Mouse (Mus musculus) brown adipose tissue, adult 24 weeks (tissue): ENCODE measurements around the gene Pnn. TPM values are rescaled to one million over a fixed set of nuclear protein-coding genes. Genes with fewer than 3 reads are reported as not detected.

ENCODE experiments used
- H3K27ac ChIP-seq: fragments of 200-500 bp; replicated peaks from 2 replicates; pipeline ENCODE4 v1.5.1; 2012; ENCODE audit warnings: low read depth, mild to moderate bottlenecking, low read length
- H3K4me1 ChIP-seq: fragments of 200-500 bp; 2 replicates; pipeline ENCODE4 v1.6.1; 2012; ENCODE audit warnings: low read length, mixed read lengths; ENCODE audit not compliant: control insufficient read depth, insufficient read depth, insufficient read length
- H3K4me3 ChIP-seq: fragments of 200-500 bp; 2 replicates; pipeline ENCODE4 v1.5.1; 2012; ENCODE audit warnings: low read depth, mild to moderate bottlenecking, low read length, moderate library complexity; ENCODE audit not compliant: insufficient read depth
- polyA plus RNA-seq: library from polyadenylated mRNA; stranded (reverse); fragments of >200 nt; gene quantifications from 2 replicates; pipeline ENCODE4 v1.2.4, GENCODE M21; 2012; ENCODE audit not compliant: missing spikeins, insufficient read depth, insufficient read length

Gene Pnn
- polyA plus RNA-seq, 1 experiment: 28.1 TPM

DNA sequence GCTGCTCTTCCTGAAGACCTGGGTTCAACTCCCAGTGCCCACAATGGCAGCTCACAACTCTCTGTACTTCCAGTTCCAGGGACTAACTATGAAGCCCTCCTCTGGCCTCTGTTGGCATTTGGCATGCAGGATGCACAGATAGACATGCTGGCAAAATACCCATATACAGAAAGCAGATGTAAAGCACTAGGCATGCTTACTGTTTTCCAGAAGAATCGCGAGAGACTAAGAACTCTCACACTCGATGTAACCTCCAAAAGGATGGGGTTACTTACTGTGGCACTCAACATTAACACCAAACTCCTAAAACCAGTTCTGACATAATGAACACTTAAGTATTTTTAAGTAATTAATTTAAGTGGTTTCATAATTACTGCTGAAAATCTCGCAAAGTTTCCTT is 6.4 kb upstream of the Pnn start:
- H3K4me1 ChIP-seq: peaks cover 18% of the 10 kb centered on the region
- H3K4me3 ChIP-seq: peak overlapping the region; percentile 98
- peak overlapping the region; percentile 96 for H3K27ac ChIP-seq

DNA sequence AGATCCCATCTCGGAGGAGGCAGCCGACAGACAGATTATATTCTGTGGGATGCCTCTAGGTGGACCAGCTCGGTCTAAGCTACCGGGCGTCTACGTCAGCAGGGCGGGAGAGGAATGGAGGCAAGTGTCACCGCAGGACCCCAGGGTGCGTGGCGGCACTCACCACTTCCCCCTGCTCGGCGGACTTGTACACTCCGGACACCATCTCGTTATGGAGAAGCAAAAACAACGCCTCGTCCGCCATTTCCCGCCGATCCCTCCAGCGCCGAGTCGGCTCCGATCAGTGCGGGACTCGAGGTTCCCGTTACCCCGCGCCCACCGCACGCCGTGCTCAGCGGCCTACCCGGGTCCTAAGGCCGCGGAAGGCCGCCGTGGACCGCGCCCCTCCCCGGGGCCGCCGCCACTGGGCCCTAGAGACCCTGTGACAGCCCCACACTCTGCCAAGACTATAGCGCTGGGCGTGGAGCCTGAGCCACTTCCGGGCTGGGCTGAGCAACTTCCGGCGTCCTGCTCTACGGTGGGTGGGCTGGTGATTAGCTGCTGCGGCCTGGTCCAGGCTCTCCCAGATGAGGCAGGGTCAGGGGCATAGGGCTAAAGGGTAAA is 5.6 kb upstream of the Pnn start, which contains the start of gene Trappc6b:
TSS of gene Trappc6b (minus strand) at position 480 of the 603 bp plus-strand sequence.
- peak within 1 kb of the TSS; percentile 96 for H3K27ac ChIP-seq
- H3K4me1 ChIP-seq: peaks cover 18% of the 10 kb centered on the region
- H3K4me3 ChIP-seq: peak within 1 kb of the TSS; percentile 98

DNA sequence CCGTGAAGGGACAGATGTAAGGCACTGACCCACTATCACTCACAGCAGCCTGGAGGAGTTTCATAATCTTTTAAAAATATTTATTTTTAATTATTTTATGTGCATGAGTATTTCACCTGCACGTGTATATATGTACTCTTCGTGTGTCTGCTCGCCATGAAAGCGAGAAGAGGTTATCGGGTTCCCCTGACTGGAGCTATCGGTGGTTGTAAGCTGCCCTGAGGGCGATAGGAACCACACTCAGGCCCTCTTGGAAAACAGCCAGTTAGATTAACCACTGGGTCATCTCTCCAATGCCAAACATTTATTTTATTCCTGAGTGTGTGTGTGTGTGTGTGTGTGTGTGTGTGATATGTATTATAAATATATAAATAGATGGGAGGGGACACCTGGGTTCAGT is 1.8 kb upstream of the Pnn start:
- Histone ChIP-seq H3K4me1 (peaks cover 4% of the 10 kb centered on the region), H3K27ac (no peak overlapping the region), H3K4me3 (no peak overlapping the region)

GRCm38 (mm10) chr12:59065776-59066175 is 908 bp upstream of the Pnn start:
- no peaks in the 10 kb centered on the region for H3K4me1 ChIP-seq
- peak overlapping the region; percentile 73 for H3K4me3 ChIP-seq

GRCm38 (mm10) chr12:59067095-59067494 is 411 bp downstream of the Pnn start:
- no peaks in the 10 kb centered on the region for H3K4me1 ChIP-seq
- H3K4me3 ChIP-seq: peak overlapping the region; percentile 94
- H3K27ac ChIP-seq: peak overlapping the region; percentile 74

More at GRCm38 (mm10) chr12:59065776-59066175, 908 bp upstream of the Pnn start:
- H3K27ac ChIP-seq: peak overlapping the region; percentile 61; the same call in 1 of the 2 replicates

GRCm38 (mm10) chr12:59068791-59069190 is 2.1 kb downstream of the Pnn start:
- H3K4me3 ChIP-seq: no peak overlapping the region
- H3K4me1 ChIP-seq: no peaks in the 10 kb centered on the region
- H3K27ac ChIP-seq: no peak overlapping the region

DNA sequence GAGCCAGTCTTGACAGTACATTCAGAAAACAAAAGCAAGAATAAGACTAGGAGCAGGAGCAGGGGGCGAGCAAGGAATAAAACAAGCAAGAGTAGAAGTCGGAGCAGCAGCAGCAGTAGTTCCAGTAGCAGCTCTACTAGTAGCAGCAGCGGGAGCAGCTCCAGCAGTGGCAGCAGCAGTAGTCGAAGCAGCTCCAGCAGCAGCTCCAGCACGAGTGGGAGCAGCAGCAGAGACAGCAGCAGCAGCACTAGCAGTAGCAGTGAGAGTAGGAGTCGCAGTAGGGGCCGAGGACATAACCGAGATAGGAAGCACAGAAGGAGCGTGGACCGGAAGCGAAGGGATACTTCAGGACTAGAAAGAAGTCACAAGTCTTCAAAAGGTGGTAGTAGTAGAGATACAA is 5.6 kb downstream of the Pnn start:
- H3K4me3 ChIP-seq: no peak overlapping the region
- H3K4me1 ChIP-seq: no peaks in the 10 kb centered on the region
- no peak overlapping the region for H3K27ac ChIP-seq

DNA sequence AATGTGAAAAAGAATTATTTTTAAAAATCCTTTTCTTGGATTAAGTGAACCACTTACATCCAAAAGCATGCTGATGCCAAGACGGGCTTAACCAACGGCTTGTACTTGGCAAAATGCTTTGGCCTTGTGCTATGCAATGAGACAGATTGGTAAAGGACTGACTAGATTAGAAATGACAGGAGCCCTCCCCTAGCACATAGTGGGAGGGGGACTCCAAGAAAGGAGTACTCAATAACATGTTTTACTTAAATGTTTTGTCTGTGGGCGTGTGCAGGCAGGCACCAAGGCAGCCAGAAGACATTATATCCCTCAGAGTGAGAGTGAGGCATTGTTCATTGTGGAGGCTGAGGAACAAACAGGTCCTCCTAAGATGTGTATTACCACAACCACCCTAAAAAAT is 7.4 kb downstream of the Pnn start:
- no peak overlapping the region for H3K27ac ChIP-seq
- no peaks in the 10 kb centered on the region for H3K4me1 ChIP-seq
- no peak overlapping the region for H3K4me3 ChIP-seq

GRCm38 (mm10) chr12:59076996-59077395 is 10.3 kb downstream of the Pnn start:
- no peak overlapping the region for H3K27ac ChIP-seq

GRCm38 (mm10) chr12:59077883-59078282 is 11.2 kb downstream of the Pnn start:
- H3K4me3 ChIP-seq: no peak overlapping the region
- no peak overlapping the region for H3K27ac ChIP-seq
- H3K4me1 ChIP-seq: no peaks in the 10 kb centered on the region

More at GRCm38 (mm10) chr12:59076996-59077395, 10.3 kb downstream of the Pnn start:
- Histone ChIP-seq H3K4me1 (no peaks in the 10 kb centered on the region), H3K4me3 (no peak overlapping the region)

DNA sequence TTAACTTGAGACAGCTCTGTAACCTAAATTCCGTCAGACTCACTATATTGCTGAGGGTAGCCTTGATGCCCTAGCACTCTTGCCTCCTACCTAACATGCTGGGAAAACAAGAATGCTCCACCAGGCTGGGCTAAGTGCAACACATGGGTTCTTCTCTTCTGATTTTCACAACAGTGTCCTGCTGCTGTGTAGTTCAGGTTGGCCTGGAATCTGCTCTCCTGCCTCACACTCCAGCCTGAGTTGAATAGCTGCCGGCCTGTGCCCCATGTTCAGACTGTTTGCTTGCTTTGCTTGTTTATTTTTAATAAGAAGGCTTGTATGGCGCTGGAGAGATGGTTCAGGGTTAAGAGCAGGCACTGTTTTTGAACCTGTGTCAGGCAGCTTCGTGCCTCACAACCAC is 13.8 kb downstream of the Pnn start:
- Histone ChIP-seq H3K27ac (no peak overlapping the region), H3K4me1 (no peaks in the 10 kb centered on the region), H3K4me3 (no peak overlapping the region)

- no peak overlapping the region for H3K4me3 ChIP-seq
- H3K27ac ChIP-seq: no peak overlapping the region
- H3K4me1 ChIP-seq: no peaks in the 10 kb centered on the region
Observed at GRCm38 (mm10) chr12:59084446-59084845, 17.8 kb downstream of the Pnn start.

- H3K27ac ChIP-seq: no peak overlapping the region
- no peak overlapping the region for H3K4me3 ChIP-seq
- H3K4me1 ChIP-seq: no peaks in the 10 kb centered on the region
Observed at GRCm38 (mm10) chr12:59086171-59086570, 19.5 kb downstream of the Pnn start.

- Histone ChIP-seq H3K4me3 (no peak overlapping the region), H3K4me1 (no peaks in the 10 kb centered on the region), H3K27ac (no peak overlapping the region)
Observed at GRCm38 (mm10) chr12:59093543-59093942, 26.9 kb downstream of the Pnn start.

GRCm38 (mm10) chr12:59095104-59096025 is 28.7 kb downstream of the Pnn start, which contains the start of gene Mia2:
Gene Mia2, plus strand, starts transcription at chr12:59095799.
- Histone ChIP-seq H3K4me1 (no peaks in the 10 kb centered on the region), H3K4me3 (no peak within 1 kb of the TSS), H3K27ac (no peak within 1 kb of the TSS)
